Mouse (Mus musculus) gastrocnemius, adult 2 months (tissue): ENCODE data around the gene Tekt1. TPM values are rescaled to one million over a fixed set of nuclear protein-coding genes. Genes with fewer than 3 reads are reported as not detected.
A peak's percentile ranks its signal among the peaks of the same experiment; 100 is the strongest.
"Not testable (repeated sequence)": the region's sequence is repeated elsewhere in the genome, so short reads cannot be mapped to it uniquely, and the experiment has no call there.

Source experiments
- DNase-seq: peaks from one replicate; pipeline ENCODE4 v3.0.0; 2022
- H3K27ac ChIP-seq: fragments of 200-600 bp; 2 replicates; pipeline ENCODE4 v1.8.1; 2022; ENCODE audit warnings: mild to moderate bottlenecking
- H3K4me3 ChIP-seq: fragments of 200-600 bp; 2 replicates; pipeline ENCODE4 v1.8.1; 2022; ENCODE audit warnings: mild to moderate bottlenecking, moderate library complexity
- CTCF ChIP-seq: fragments of 200-600 bp; IDR thresholded peaks from 2 replicates; pipeline ENCODE4 v1.8.1; 2022; ENCODE audit warnings: antibody characterized with exemption, mild to moderate bottlenecking, moderate library complexity
- intact Hi-C: fragments of 180-260 bp; cut with DNase I; formaldehyde crosslinking; loops from one replicate; pipeline ENCODE4 v1.15.1; 2025
- total RNA-seq, 2 experiments: library from RNA; stranded (reverse); gene quantifications; 2 replicates each; pipeline ENCODE4 v1.2.3; 2021

Gene Tekt1
- total RNA-seq, 2 experiments from 2014 or later, result 0.33 to 2.6 TPM

DNA sequence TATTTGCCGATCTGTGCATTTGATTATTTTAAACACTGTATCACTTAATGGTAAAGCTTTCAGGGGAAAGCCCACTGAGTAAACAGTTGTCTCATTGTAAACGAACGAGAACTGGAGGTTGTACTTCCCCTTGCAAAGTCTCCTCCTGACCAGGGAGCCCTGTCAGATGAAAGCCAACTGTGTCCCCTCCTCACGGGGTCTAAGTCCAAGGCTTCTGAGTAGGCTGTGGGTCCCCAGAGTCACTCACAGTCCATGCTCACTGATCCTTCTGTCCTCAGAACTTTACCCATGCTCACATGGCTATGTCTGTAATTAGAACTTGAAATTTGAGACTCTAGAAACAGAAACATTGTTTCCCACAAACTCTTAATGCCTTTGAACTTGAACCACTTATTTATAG is 12.6 kb downstream of the Tekt1 start:
- Histone ChIP-seq H3K4me3 (no peak overlapping the region), H3K27ac (peak overlapping the region; percentile 59)
- peak; percentile 8 for DNase-seq
- TF ChIP-seq CTCF, result no peak
- intact Hi-C loops, result no loop called here

DNA sequence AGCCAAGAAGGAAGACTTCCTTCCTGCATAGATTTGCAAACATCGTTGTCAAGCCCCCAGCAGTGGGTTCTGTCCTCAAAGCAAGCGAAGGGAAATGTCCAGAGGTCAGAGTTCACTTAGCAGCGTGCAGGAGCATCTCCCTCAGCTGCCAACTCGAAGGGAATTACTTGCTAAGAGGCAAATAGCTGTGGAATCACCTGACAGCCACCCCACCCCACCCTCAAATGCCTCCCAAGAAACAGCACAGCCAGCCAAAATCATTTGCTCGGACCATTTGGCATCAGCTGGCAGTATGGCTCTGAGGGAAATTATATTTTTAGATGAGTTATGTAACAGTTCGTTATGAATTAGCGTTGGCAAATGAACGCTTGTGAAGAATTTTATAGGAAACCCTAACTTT is 13.2 kb downstream of the Tekt1 start:
- peak overlapping the region; percentile 59 for H3K27ac ChIP-seq
- no peak overlapping the region for H3K4me3 ChIP-seq
- DNase-seq, result peak; percentile 50
- intact Hi-C loops, result no loop called here
- no peak for TF ChIP-seq CTCF

DNA sequence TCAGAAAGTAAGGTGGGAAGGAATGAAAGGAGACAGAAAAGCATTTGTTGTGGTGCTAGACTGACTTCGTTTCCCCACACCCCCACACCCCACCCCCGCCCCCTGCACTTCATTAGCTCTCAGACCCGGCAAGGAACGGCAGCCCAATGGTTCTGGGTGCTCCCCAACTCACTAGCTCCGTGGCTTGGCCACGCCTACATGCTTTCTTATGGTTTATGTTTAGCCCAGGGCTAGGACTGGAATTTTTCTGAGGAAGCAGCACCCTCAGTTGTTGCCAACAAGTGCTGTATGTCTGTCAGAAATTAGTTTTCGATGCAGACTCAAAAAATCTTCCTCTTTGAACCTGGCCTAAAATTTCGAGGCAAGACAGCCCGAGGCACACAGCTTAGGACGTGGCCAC is 13.7 kb downstream of the Tekt1 start:
- no peak for TF ChIP-seq CTCF
- intact Hi-C loops, result no loop called here
- Histone ChIP-seq H3K4me3 (no peak overlapping the region), H3K27ac (peak overlapping the region; percentile 59)
- no peak for DNase-seq

- no peak for TF ChIP-seq CTCF
- Histone ChIP-seq H3K4me3 (no peak overlapping the region), H3K27ac (peak overlapping the region; percentile 61)
- peak; percentile 63 for DNase-seq
- intact Hi-C loops, result loop anchor here (5.0 kb wide), 1 partner anchor 218 kb away; no protein-coding TSS in a partner anchor
Measured at GRCm38 (mm10) chr11:72344486-72344885, 17.8 kb downstream of the Tekt1 start.

GRCm38 (mm10) chr11:72343904-72344303 is 18.3 kb downstream of the Tekt1 start:
- Histone ChIP-seq H3K4me3 (no peak overlapping the region), H3K27ac (peak overlapping the region; percentile 61)
- peak; percentile 82 for DNase-seq
- peak; percentile 83 for TF ChIP-seq CTCF
- intact Hi-C loops, result loop anchor here (1.0 to 5.0 kb wide), 3 partner anchors 85 to 218 kb away; no protein-coding TSS in a partner anchor

GRCm38 (mm10) chr11:72343238-72343625 is 19.0 kb downstream of the Tekt1 start:
- not testable (repeated sequence) for H3K4me3 ChIP-seq, DNase-seq, H3K27ac ChIP-seq
- intact Hi-C loops, result loop anchor here (1.0 to 5.0 kb wide), 3 partner anchors 86 to 219 kb away; no protein-coding TSS in a partner anchor

DNA sequence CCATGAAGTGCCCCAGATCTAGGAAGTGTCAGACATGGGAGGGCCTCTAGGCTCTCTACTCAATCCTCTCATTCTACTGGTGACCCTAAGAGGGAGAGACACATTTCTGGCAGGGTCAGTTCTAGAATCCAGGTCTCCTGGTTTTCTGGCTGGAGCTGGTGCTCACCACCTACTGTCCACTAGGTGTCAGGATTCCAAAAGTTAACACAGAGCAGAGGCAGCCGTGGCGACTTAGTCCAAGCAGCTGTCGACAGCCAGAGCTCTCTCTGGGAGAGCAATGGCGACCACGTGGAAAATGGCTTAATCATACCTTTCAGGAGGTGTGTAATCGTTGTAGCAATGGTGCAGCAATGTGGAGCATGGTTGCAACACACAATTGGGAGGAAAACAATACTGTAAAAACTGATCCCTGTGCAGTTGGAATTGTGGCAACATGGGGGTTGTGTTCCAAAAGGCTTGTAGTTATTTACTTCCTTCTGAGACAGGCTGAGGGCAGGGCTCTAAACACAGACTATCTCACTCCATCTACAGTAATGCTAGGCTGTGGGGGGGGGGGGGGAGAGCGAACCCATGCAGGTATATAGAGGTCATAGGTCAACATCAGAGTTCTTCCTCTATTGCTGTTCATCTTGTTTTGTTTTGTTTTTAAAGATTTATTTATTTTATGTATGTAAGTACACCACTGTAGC is 19.5 kb downstream of the Tekt1 start:
- peak overlapping the region; percentile 46; the same call in 1 of the 2 replicates for H3K27ac ChIP-seq
- TF ChIP-seq CTCF, result peak; percentile 89
- intact Hi-C loops, result loop anchor here (1.0 to 5.0 kb wide), 3 partner anchors 87 to 220 kb away; no protein-coding TSS in a partner anchor

GRCm38 (mm10) chr11:72339716-72340115 is 22.5 kb downstream of the Tekt1 start:
- TF ChIP-seq CTCF, result no peak
- DNase-seq, result no peak
- intact Hi-C loops, result loop anchor here (5.0 kb wide), 1 partner anchor 223 kb away; no protein-coding TSS in a partner anchor
- H3K4me3 ChIP-seq, result no peak overlapping the region
- H3K27ac ChIP-seq, result no peak overlapping the region

More for the DNA sequence above, 19.5 kb downstream of the Tekt1 start:
- DNase-seq, result peak; percentile 76
- H3K4me3 ChIP-seq, result no peak overlapping the region

DNA sequence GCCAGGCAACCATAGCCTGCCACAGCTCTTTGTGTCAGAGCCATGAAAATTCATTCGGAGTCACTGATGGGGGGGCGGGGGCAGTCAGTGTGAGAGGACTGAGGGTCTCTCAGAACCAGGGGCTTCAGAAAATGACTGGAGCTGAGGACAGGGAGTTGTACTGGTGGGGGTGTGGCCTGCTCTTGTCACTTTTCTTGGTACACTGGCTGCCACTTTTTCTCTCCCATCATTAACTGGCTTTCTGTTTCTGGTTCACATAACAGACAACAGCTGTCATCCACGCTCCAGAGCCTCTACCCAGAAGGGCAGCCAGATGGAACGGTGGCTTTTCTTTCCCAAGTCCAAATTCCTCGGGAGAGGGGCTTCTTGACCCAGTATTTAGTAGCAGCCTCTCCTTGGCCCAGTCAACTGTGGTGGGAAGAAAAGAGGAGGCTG is 23.8 kb downstream of the Tekt1 start:
- intact Hi-C loops, result no loop called here
- Histone ChIP-seq H3K4me3 (no peak overlapping the region), H3K27ac (no peak overlapping the region)
- DNase-seq, result no peak
- no peak for TF ChIP-seq CTCF

DNA sequence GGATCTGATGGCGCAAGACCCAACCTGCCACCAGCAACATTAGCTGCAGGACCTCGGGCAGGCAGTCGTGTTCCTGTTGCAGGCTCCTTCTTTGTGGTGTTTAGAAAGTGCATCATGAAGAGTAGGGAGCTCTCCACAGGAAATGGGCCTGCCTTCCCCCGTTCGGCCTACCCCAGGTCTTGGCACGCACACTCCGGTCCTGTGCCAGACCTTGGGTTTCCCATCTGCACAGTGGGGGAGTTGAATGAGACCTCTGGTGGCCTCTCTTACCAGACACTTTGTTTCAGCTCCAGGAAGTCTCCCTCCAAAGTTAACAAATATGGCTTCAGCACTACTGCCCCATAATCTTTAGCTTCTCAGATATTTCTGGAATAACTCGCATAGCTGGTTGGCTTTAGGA is 25.5 kb downstream of the Tekt1 start:
- intact Hi-C loops, result no loop called here
- Histone ChIP-seq H3K27ac (no peak overlapping the region), H3K4me3 (no peak overlapping the region)
- TF ChIP-seq CTCF, result no peak
- no peak for DNase-seq

DNA sequence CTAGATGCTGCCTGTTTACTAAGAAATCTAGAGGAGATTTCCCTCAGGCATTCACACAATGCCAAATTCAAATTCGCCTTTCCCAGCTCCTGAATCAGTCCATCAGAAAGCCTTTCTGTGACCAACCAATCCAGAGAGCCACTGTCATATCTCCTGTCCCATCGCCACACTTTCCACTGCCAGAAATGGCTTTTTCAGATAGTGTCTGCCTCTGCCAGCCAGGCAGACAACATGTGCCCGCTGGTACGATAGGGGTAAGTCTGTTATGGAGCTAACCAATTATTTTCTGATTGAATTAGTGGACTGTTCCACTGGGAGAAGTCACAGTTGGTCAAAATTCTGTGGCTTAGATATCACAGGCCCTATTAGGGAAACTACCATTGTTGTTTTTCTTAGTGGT is 27.6 kb downstream of the Tekt1 start:
- TF ChIP-seq CTCF, result no peak
- no peak overlapping the region for H3K27ac ChIP-seq
- H3K4me3 ChIP-seq, result no peak overlapping the region
- intact Hi-C loops, result no loop called here
- DNase-seq, result no peak

DNA sequence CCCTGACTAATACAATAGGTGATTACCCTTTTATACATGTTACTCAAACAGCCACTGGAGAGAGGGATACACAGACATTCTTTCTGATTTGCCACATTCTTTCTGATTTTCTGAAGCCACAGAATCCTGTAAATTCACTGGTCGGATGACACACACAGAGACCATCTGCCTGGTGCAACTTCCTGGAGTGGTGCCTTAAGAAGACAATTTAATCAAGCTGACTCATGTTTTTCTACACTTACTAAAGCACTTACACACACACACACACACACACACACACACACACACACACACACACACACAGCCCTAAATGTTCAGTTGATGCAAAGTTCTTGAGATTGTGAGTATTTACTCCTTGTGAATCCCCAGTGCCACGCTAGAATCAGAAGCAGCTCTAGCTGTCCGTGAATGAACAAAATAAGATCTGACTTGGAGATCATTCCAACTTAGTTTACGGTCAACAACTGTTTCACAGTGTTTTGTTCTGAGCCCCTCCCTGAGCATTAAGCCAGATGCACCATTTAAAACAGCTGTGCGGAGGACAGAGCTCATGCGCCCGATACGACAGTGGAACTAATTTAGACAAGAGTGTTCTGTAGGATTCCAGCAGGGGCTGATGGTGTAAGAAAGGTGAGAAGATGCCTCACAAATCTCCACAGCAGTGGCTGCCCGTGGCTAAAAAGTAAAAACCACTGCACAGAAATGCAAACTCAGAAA is 29.1 kb downstream of the Tekt1 start:
- no peak overlapping the region for H3K4me3 ChIP-seq
- DNase-seq, result no peak
- no peak for TF ChIP-seq CTCF
- intact Hi-C loops, result no loop called here
- H3K27ac ChIP-seq, result no peak overlapping the region

- DNase-seq, result no peak
- Histone ChIP-seq H3K4me3 (no peak overlapping the region), H3K27ac (no peak overlapping the region)
- no peak for TF ChIP-seq CTCF
- intact Hi-C loops, result loop anchor here (2.0 kb wide), 1 partner anchor 101 kb away; no protein-coding TSS in a partner anchor
Measured at GRCm38 (mm10) chr11:72325701-72326100, 36.5 kb downstream of the Tekt1 start.
